Mouse (Mus musculus): Measurements from ENCODE around the gene Rapgef6. TPM values are rescaled to one million over a fixed set of nuclear protein-coding genes. Genes with fewer than 3 reads are reported as not detected.
A peak's percentile ranks its signal among the peaks of the same experiment; 100 is the strongest.
"Not testable (repeated sequence)": the region's sequence is repeated elsewhere in the genome, so short reads cannot be mapped to it uniquely, and the experiment has no call there.

Gene Rapgef6
- total RNA-seq, 2 experiments from 2014 or later = 42.9 to 53.3 TPM

DNA sequence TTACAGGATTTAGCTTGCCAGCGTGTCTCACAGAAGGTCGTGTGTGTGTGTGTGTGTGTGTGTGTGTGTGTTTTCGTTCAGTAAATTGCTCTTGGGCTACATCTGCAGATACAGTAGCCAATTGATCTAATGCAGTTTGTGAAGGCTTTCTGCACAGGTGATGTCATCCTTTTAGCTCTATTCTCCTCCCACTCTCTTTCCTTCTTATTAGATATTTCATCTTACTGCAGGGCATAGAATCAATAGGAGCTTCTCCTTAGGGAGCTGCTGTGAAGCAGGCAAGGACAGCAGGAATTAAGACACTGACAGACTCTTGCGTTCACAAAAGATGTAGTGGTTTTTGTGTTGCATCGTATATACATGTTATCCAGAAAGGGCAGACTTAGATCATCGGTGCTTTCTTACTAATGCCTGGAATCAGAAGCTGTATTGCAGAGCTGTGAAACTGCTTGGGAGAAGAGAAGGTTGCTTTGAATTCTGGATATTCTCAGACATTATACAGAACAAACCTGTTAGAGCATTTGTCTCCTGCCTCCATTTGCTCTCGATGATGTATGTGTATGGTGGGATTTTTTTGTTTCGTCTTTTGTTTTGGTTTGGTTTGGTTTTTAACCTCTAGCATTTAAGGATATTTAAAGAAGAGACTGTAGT lies 73.4 kb downstream of the Rapgef6 start:
- DNase-seq (ENCODE audit: low spot score in 2 of 2) = no peak
- peak overlapping the region; percentile 87 for H3K27ac ChIP-seq
- TF ChIP-seq CTCF (conservative IDR thresholded peaks at IDR 0.05) = no peak
- H3K4me3 ChIP-seq = peak overlapping the region; percentile 47

DNA sequence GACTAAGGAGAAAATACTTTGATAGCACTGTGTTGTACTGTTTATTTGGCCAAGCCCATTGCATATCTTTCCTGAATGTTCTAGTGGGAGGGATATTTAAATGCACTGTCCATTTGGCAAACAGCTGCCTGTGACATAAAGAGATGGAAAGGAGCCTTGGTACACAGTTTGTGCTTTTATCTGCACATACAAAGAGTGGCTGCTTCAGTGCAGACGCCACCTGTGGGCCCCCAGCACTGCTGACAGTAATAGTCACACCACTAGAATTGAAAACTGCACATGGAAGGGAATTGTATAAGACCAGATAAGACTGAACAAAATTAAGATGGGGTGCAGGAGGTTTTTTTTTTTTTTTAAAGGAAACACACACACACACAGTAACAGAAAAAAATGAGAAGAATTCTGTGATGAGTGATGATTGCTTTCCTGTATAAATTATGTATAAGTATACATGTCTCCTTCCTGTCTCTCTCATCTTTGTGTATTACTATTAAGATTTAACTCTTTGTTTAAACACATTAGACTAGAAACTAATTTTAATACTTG lies 75.3 kb downstream of the Rapgef6 start:
- H3K27ac ChIP-seq = peak overlapping the region; percentile 87
- H3K4me3 ChIP-seq = peak overlapping the region; percentile 47
- no peak for DNase-seq (ENCODE audit: low spot score in 2 of 2)
- peak; percentile 23; the same call in 1 of the 2 replicates for TF ChIP-seq CTCF (conservative IDR thresholded peaks at IDR 0.05)

DNA sequence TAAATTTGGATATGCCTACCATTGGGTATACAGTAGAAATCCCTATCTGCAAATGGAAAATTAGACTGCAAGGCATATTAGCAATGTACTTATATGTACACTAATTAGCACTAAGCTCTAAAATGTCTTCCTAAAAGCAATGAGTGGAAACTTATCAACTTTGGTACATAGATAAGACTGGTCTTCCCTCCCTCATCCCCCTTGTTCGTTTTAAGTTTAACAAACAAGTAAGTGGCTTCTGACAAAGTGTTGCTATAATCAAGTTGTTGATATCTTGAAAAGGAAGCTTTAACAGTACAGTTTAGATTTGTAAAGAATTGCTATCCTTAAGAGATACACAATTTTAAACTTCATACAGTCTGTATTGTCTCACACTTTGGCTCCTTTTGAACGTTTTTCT lies 78.5 kb downstream of the Rapgef6 start:
- TF ChIP-seq CTCF (conservative IDR thresholded peaks at IDR 0.05) = no peak
- Histone ChIP-seq H3K27ac (no peak overlapping the region), H3K4me3 (no peak overlapping the region)
- DNase-seq (ENCODE audit: low spot score in 2 of 2) = no peak

DNA sequence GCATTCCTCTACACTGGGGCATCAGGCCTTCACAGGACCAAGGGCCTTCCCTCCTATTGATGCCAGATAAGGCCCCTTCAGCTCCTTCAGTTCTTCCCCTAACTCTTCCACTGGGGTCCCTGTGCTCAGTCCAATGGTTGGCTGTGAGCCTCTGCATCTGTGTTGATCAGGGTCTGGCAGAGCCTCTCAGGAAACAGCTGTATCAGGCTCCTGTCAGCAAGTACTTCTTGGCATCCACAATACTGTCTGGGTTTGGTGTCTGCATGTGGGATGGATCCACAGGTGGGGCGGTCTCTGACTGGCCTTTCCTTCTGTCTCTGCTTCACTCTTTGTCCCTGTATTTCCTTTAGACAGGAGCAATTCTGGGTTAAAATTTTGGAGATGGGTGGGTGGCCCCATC lies 80.1 kb downstream of the Rapgef6 start:
- not testable (repeated sequence) for H3K27ac ChIP-seq

DNA sequence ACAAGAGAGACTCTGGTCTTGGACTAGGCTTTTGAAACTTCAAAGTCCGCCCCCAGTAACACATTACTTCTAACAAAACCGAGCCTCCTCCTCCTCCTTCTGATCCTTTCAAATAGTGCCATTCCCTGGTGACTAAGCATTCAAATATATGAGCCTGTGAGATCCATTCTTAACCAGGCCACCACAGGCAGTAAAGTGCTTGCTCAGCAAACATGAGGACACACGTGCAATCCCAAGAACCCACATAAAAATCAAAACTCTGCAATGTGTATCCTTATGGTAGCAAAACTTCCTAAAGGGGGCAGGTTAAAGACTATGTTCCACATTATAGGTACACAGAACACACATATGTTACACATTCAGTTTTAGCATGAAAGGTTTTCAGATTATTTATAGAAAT lies 81.8 kb downstream of the Rapgef6 start:
- Histone ChIP-seq H3K27ac (no peak overlapping the region), H3K4me3 (no peak overlapping the region)
- no peak for DNase-seq (ENCODE audit: low spot score in 2 of 2)
- TF ChIP-seq CTCF (conservative IDR thresholded peaks at IDR 0.05) = no peak

More for the DNA sequence above, 80.1 kb downstream of the Rapgef6 start:
- H3K4me3 ChIP-seq; DNase-seq (ENCODE audit: low spot score in 2 of 2): not testable (repeated sequence)

DNA sequence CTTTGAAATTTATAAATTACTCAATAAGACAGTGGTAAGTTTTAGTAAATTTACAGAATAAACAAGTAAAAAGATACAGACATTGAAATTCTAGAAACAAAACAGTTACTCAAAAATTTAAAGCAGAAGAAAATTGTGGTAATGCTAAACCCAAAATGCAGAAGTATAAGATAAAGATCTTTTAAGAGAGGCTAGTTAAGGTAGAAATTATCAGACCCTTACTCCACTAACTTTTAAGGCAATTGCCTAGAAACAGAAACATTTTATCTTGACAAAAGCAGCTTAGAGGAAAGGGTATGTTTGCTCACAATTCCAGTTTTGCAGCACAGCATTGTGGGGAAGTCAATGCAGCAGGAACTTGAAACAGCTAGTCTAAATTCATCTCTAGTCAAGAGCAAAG lies 91.0 kb downstream of the Rapgef6 start:
- DNase-seq (ENCODE audit: low spot score in 2 of 2) = no peak

DNA sequence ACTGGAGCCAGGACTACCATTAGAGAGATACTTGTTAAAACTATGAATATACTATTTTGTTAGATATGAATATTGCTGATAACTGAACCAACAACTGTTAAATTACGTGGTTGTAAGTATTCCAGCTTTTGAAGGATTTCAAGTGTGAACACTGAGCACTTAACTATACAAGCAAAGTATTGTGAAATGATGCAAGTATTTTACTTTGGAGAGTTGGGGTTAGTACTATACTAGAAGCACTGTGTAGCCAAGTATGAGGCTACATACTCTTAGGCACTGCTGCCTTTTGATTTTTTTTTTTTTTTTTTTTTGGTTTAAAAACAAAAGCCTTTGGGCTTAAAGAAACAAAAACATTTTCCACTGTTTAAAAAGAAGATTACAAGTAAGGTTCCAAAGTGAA lies 91.9 kb downstream of the Rapgef6 start:
- TF ChIP-seq CTCF (conservative IDR thresholded peaks at IDR 0.05) = no peak
- H3K27ac ChIP-seq = no peak overlapping the region
- H3K4me3 ChIP-seq = no peak overlapping the region
- no peak for DNase-seq (ENCODE audit: low spot score in 2 of 2)

More for the DNA sequence above, 91.0 kb downstream of the Rapgef6 start:
- no peak for TF ChIP-seq CTCF (conservative IDR thresholded peaks at IDR 0.05)
- Histone ChIP-seq H3K27ac (no peak overlapping the region), H3K4me3 (no peak overlapping the region)

DNA sequence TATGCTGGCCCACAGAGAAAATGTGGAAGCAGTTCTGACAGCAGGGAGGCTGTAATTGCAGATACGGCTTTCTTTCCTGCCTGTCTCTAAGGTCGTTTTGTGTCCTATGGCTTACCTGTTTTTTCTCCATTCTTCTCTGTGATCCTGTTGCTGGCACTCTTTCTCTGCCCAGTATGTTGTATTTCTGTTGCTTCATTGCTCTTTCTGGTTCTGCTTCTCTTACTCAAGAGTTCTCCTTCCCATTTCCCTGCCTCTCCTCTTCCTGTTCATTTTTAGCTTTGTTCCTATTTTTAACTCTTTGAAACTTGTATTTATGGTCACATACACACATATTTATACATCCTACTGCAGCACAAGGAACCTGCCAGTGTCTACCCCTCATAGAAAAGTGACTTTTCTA lies 96.2 kb downstream of the Rapgef6 start:
- H3K27ac ChIP-seq = no peak overlapping the region
- DNase-seq (ENCODE audit: low spot score in 2 of 2) = no peak
- H3K4me3 ChIP-seq = no peak overlapping the region
- no peak for TF ChIP-seq CTCF (conservative IDR thresholded peaks at IDR 0.05)

DNA sequence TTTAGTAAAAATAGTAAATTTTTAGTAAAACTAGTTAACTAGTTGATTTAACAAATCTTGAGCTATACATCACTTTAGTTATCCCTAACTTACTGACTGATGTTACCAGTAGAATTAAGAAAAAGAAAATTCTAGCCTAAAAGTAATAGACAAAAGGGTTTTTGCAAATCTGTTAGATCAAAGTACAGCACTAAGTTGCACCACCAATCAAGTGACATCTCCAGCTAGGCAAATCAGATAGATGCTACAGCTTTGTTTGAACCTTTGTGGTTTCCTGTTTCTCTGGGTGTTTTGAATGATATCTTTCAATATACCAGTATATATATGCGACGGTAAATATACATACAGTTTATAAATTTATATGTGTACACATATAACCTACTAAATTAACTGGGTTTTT lies 99.1 kb downstream of the Rapgef6 start:
- H3K27ac ChIP-seq = no peak overlapping the region
- DNase-seq (ENCODE audit: low spot score in 2 of 2) = no peak
- H3K4me3 ChIP-seq = no peak overlapping the region
- no peak for TF ChIP-seq CTCF (conservative IDR thresholded peaks at IDR 0.05)

DNA sequence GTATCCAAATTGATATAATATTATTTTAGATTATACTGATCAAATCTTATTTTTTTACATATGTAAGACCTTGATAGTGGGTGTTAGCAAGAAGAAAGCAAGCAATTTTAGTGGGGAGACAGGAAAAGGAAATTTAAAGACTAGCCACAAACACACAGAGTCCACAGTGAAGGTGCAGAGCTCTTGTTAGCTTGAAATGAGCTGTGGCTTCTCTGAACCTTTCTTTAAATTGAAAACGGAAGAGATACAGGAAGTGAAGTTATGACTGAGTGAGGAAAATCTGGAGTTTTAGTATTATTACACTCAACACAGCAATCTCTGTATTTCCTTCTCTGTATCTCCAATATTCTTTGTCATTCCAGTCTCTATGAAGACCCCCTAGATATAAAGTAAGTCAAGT lies 104.3 kb downstream of the Rapgef6 start:
- no peak for DNase-seq (ENCODE audit: low spot score in 2 of 2)
- Histone ChIP-seq H3K27ac (no peak overlapping the region), H3K4me3 (no peak overlapping the region)
- TF ChIP-seq CTCF (conservative IDR thresholded peaks at IDR 0.05) = no peak

DNA sequence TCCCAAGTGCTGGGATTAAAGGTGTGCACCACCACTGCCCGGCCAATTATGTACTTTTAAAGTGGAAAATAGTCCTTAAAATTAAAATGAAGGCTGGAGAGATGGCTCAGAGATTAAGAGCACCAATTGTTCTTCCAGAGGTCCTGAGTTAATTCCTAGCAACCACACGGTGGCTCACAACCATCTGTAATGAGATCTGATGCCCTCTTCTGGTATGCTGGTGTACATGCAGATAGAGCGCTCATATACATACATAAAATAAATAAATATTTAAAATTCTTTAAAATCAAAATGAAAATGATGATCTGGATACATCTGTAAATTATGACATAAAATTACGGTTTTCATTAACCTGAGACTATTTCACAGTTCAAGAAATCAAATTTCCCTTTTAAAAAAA lies 123.8 kb downstream of the Rapgef6 start:
- H3K27ac ChIP-seq = no peak overlapping the region
- peak; percentile 59 for TF ChIP-seq CTCF (conservative IDR thresholded peaks at IDR 0.05)
- no peak overlapping the region for H3K4me3 ChIP-seq
- DNase-seq (ENCODE audit: low spot score in 2 of 2) = no peak

DNA sequence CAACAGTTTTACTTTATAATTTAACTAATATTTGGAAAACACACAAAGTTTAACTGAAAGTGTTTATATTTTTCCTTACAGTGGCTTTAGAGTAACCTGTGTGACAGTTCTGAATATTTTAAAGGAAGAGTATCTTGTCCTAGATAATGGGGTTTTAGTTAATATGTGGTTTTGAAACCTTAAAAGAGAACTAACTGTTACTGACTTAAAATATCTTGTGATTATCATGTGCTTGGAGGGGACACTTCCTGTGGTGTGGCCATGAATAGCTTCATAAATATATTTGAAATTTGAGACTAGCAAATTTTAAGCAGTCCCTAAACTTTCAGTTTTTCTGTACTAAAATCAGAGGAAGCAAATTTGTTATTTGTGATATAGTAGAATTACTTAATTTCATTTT lies 125.9 kb downstream of the Rapgef6 start:
- H3K4me3 ChIP-seq = no peak overlapping the region
- no peak for TF ChIP-seq CTCF (conservative IDR thresholded peaks at IDR 0.05)
- H3K27ac ChIP-seq = no peak overlapping the region
- DNase-seq (ENCODE audit: low spot score in 2 of 2) = no peak

DNA sequence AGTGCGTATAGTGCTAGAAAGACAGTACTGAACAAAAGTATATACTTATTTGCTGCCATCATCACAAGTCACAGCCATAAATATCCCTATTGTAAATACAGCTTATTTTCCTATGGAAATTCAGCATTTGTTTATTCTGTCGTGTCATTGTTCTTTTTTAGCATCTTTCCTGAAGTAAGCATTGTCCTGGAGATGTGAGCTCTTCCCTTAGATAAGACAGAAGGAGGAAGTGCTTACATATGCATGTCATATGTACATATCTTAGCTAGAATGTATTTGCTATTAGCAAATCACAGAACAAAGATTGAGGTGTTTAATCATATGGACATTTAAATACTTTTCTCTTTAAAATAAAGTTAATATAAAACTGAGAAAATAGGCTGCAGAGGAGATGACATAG lies 132.8 kb downstream of the Rapgef6 start:
- Histone ChIP-seq H3K27ac (no peak overlapping the region), H3K4me3 (no peak overlapping the region)
- no peak for TF ChIP-seq CTCF (conservative IDR thresholded peaks at IDR 0.05)
- no peak for DNase-seq (ENCODE audit: low spot score in 2 of 2)

DNA sequence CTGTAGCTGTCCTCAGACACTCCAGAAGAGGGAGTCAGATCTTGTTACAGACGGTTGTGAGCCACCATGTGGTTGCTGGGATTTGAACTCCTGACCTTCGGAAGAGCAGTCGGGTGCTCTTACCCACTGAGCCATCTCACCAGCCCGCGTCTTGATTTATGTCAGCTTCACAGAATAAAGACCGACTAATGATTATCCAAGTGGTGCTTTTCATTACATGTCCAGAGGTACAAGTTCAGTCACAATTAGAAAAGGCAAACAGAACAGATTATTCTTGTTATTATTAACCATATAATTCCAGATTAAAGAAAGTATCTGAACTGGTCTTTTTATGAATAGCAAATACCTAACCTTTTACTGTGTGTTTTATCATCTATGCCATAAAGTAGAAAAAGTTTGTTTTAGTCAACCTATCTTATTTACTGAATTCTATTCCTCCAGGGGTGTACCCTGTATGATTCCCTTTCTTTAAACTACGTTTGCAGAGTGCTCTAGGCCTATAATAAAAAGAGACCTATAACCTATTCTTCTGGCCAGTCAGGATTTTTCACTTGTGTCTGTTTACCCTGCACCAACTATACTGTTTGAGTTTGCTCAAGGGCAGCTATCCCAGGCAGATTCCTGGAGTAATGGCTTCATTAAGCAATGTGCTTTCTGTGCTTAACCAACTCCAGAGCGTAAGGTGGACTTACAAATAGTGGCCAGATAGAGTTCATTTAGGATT lies 151.1 kb downstream of the Rapgef6 start:
- no peak for TF ChIP-seq CTCF (conservative IDR thresholded peaks at IDR 0.05)
- H3K4me3 ChIP-seq = no peak overlapping the region
- no peak for DNase-seq (ENCODE audit: low spot score in 2 of 2)
- H3K27ac ChIP-seq = peak overlapping the region; percentile 81; the same call in 1 of the 2 replicates
